Mouse (Mus musculus) small intestine, adult 2 months (tissue): ENCODE data around the gene Ctcfl.

Experiments used
- CTCF ChIP-seq: fragments of 200-500 bp; IDR thresholded peaks from 2 replicates; pipeline ENCODE4 v1.5.1; 2012; ENCODE audit warnings: low read depth, mild to moderate bottlenecking, control low read depth, inconsistent platforms, low read length, moderate library complexity, mixed read lengths; ENCODE audit not compliant: insufficient replicate concordance, insufficient read length; ENCODE audit errors: extremely low read depth
- POLR2A ChIP-seq: fragments of 200-500 bp; IDR thresholded peaks from 2 replicates; pipeline ENCODE4 v1.6.1; 2012; ENCODE audit warnings: low read depth, mild to moderate bottlenecking, control low read depth, inconsistent platforms, low read length, moderate library complexity

DNA sequence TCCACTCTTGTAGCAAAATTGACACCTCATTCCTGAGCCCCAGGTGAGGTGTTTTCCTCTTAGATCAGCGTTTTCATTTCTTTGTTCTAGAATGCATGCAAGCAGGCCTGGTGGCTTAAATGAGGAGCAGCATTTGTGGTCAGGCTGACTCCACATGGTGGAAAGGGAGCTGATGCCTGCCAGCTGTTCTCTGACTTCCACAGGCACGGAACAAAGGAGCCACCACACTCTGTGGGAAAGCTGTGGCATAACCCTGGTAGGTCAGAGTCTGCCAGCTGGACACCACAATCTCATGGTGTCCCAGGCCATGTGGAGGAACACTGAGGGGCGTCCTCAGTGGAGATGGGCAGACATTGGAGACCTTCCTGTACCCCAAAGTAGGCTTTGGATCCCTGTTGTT lies 26.5 kb upstream of the Ctcfl start:
- TF ChIP-seq CTCF (no peak), POLR2A (no peak)
